Mouse (Mus musculus) bone marrow macrophage, adult 2 months (primary cell): ENCODE results near the gene Hoxb1.

ENCODE experiments used
- CTCF ChIP-seq: IDR thresholded peaks from 2 replicates; pipeline ENCODE4 v1.5.1; 2012; ENCODE audit warnings: low read depth, mild to moderate bottlenecking, low read length, moderate library complexity
- POLR2A ChIP-seq: IDR thresholded peaks from 2 replicates; pipeline ENCODE4 v1.6.1; 2012; ENCODE audit warnings: mild to moderate bottlenecking, low read depth, low read length, borderline replicate concordance

DNA sequence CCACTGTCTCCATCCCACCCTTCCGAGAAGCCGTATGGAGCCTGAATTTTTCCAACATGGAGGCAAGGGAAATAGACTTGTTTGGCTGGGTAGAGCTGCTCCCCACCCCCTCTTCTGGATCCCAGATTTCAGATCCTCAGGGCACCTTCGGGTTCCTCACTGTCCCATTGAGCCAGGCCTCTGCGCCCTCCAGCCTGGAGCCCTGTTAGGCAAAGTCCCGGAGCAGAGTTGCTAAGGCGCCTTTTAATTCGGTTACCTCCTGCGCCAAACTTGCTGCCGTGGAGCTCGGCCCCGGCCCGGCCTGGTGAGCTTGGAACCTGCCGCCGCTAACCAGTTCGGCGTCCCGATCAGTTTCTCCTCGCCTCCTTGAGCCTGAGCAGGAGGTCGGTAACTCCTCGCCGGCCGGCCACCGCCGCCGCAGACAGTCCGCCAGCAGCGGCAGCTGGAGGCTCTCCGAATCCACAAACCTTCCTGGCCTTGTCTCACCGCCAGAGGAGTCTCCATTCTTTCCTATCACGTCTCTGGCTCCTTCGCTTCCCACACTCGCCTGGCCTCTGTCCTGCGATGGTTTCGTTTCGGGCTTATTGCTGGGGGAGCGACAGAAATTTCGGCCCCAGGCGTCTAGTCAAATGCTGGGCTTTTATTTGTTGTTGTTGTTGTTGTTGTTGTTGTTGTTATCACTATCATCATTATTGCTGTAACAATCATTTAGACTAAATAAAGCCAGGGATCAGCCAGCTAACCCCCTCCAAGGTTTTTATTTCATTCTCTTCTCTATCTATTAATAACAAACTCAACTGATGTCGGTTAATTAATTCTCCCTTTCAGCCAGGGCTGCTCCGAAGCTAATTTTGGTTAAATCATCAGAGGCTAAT, 23.6 kb upstream of the Hoxb1 start:
- TF ChIP-seq CTCF (no peak), POLR2A (no peak)
